Mouse (Mus musculus): ENCODE results near the gene Psmc2. TPM values are rescaled to one million over a fixed set of nuclear protein-coding genes. Genes with fewer than 3 reads are reported as not detected.

Gene Psmc2
- polyA plus RNA-seq, 1 experiment: 27.2 TPM

GRCm38 (mm10) chr5:21784161-21785052 lies 676 bp upstream of the Psmc2 start:
- H3K27ac ChIP-seq (ENCODE audit: control insufficient read depth, insufficient read depth, low read length): peak overlapping the region; percentile 25; the same call in 1 of the 2 replicates
- H3K4me3 ChIP-seq (ENCODE audit: control insufficient read depth, insufficient read depth, low read length): peak overlapping the region; percentile 76
- peaks cover 33% of the 10 kb centered on the region for H3K36me3 ChIP-seq (ENCODE audit: control insufficient read depth, insufficient read depth, low read length)
- TF ChIP-seq POLR2A (IDR thresholded peaks at IDR 0.05; ENCODE audit: control insufficient read depth, extremely low read depth, insufficient read depth, low read length, poor library complexity): no peak
- no peak for TF ChIP-seq CTCF (IDR thresholded peaks at IDR 0.05; ENCODE audit: borderline replicate concordance, control insufficient read depth, extremely low read depth, insufficient read depth, low read length, poor library complexity)
- H3K4me1 ChIP-seq (replicated peaks; ENCODE audit: control insufficient read depth, insufficient read depth, low read length): peaks cover 5% of the 10 kb centered on the region; the same call in 1 of the 2 replicates
- no peaks in the 10 kb centered on the region for H3K27me3 ChIP-seq (ENCODE audit: control insufficient read depth, insufficient read depth, low read length)
- WGBS: under 1% methylated on average over 51 of the region's 51 CpGs
- DNase-seq: peak; percentile 65

DNA sequence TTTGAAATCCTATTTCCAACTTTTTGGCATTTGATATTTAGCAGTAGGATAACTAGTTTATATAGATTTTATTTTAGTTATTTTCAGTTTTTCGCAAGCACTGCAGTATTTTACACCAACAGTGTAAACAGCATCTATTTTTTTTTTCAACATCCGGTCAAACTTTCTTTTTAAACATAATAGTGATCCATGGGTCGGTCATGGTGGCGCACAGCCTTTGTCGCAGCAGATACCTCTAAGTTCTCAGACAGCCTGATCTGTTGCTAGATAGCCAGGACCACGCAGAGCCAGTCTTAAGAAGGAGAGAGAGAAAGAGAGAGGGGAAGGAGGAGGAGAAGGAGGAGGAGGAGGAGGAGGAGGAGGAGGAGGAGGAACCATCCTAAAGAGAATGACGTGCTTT lies 693 bp downstream of the Psmc2 start:
- WGBS: 84% methylated on average over 7 of the region's 7 CpGs
- H3K27ac ChIP-seq (ENCODE audit: control insufficient read depth, insufficient read depth, low read length): no peak overlapping the region
- H3K4me3 ChIP-seq (ENCODE audit: control insufficient read depth, insufficient read depth, low read length): no peak overlapping the region
- peaks cover 21% of the 10 kb centered on the region for H3K36me3 ChIP-seq (ENCODE audit: control insufficient read depth, insufficient read depth, low read length)
- H3K27me3 ChIP-seq (ENCODE audit: control insufficient read depth, insufficient read depth, low read length): no peaks in the 10 kb centered on the region
- no peak for DNase-seq
- TF ChIP-seq POLR2A (IDR thresholded peaks at IDR 0.05; ENCODE audit: control insufficient read depth, extremely low read depth, insufficient read depth, low read length, poor library complexity) (no peak), CTCF (IDR thresholded peaks at IDR 0.05; ENCODE audit: borderline replicate concordance, control insufficient read depth, extremely low read depth, insufficient read depth, low read length, poor library complexity) (no peak)
- H3K4me1 ChIP-seq (replicated peaks; ENCODE audit: control insufficient read depth, insufficient read depth, low read length): peaks cover 5% of the 10 kb centered on the region; the same call in 1 of the 2 replicates

GRCm38 (mm10) chr5:21786258-21787185 lies 1.4 kb downstream of the Psmc2 start:
- Histone ChIP-seq H3K4me3 (ENCODE audit: control insufficient read depth, insufficient read depth, low read length) (peak overlapping the region; percentile 86), H3K36me3 (ENCODE audit: control insufficient read depth, insufficient read depth, low read length) (peaks cover 13% of the 10 kb centered on the region), H3K27ac (ENCODE audit: control insufficient read depth, insufficient read depth, low read length) (peak overlapping the region; percentile 57; the same call in 1 of the 2 replicates), H3K4me1 (replicated peaks; ENCODE audit: control insufficient read depth, insufficient read depth, low read length) (peaks cover 5% of the 10 kb centered on the region; the same call in 1 of the 2 replicates), H3K27me3 (ENCODE audit: control insufficient read depth, insufficient read depth, low read length) (no peaks in the 10 kb centered on the region)
- 1% methylated on average over 51 of the region's 51 CpGs for WGBS
- peak; percentile 92 for DNase-seq
- TF ChIP-seq CTCF (IDR thresholded peaks at IDR 0.05; ENCODE audit: borderline replicate concordance, control insufficient read depth, extremely low read depth, insufficient read depth, low read length, poor library complexity) (peak; percentile 48; the same call in 1 of the 2 replicates), POLR2A (IDR thresholded peaks at IDR 0.05; ENCODE audit: control insufficient read depth, extremely low read depth, insufficient read depth, low read length, poor library complexity) (no peak; the same call in 1 of the 2 replicates)

DNA sequence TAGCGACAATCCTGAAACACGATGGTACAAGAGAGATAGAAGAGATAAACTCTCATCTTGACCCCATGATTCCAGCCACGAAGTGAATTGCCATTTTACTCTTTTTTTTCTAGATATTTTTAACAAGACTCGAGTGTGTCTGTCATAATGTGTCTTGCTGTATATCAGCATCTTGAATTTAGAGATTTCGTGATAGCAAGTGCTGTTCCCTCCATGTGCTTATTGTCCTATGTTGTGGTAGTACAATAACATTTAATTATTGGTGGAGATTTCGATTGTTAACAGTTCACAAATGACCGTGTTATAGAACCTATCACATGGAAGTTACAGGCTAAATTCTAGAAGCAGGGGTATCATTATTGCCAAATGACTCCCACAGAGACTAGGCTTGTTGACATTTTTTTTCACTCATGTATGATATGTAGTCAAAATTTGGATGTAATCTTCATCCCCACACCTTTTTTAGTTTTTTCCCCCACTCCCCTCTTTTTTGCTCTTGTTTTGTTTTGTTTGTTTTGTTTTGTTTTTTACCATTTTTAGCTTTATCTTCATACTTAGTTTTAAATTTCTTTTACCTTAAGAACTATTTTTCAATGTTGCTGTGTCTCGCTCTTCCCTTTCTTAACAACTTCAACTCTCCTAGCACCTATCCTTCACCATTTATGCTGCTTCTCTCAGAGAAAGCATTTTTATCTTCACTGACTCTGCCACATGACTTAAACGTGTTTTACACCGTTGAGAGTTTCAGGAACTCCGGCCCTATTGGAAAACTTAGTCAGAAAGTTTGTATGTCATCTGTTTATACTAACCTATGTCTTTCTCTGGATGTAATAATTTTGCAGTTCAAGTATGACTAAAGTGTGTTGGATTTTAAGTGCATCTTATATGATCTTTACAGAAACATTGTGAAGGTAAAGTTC lies 2.4 kb downstream of the Psmc2 start:
- H3K36me3 ChIP-seq (ENCODE audit: control insufficient read depth, insufficient read depth, low read length): peaks cover 4% of the 10 kb centered on the region
- no peak for TF ChIP-seq CTCF (IDR thresholded peaks at IDR 0.05; ENCODE audit: borderline replicate concordance, control insufficient read depth, extremely low read depth, insufficient read depth, low read length, poor library complexity)
- TF ChIP-seq POLR2A (IDR thresholded peaks at IDR 0.05; ENCODE audit: control insufficient read depth, extremely low read depth, insufficient read depth, low read length, poor library complexity): no peak
- peak overlapping the region; percentile 86 for H3K4me3 ChIP-seq (ENCODE audit: control insufficient read depth, insufficient read depth, low read length)
- H3K27ac ChIP-seq (ENCODE audit: control insufficient read depth, insufficient read depth, low read length): no peak overlapping the region
- no peaks in the 10 kb centered on the region for H3K27me3 ChIP-seq (ENCODE audit: control insufficient read depth, insufficient read depth, low read length)
- H3K4me1 ChIP-seq (replicated peaks; ENCODE audit: control insufficient read depth, insufficient read depth, low read length): peaks cover 5% of the 10 kb centered on the region; the same call in 1 of the 2 replicates
- DNase-seq: no peak
- WGBS: 36% methylated on average over 11 of the region's 11 CpGs

DNA sequence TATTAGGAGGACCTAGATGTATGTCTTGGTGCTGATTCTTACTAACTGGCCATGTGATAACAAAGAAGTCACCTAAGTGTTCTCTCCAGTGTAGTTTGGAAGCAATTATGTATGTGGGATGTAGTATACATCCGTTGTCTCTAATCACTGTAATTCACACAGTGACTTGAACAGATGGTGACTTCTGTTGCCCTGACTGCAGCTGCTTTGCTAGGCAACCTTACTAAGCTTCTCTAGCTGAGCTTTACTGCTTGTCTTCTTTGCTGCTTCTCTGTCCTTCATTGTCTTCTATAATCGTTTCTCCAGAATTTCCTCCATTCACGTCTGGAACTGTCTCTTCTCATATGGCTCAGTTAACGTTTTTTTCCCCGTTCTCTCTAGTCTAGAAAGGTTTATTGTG lies 4.0 kb downstream of the Psmc2 start:
- TF ChIP-seq POLR2A (IDR thresholded peaks at IDR 0.05; ENCODE audit: control insufficient read depth, extremely low read depth, insufficient read depth, low read length, poor library complexity) (no peak), CTCF (IDR thresholded peaks at IDR 0.05; ENCODE audit: borderline replicate concordance, control insufficient read depth, extremely low read depth, insufficient read depth, low read length, poor library complexity) (no peak)
- H3K27ac ChIP-seq (ENCODE audit: control insufficient read depth, insufficient read depth, low read length): no peak overlapping the region
- WGBS: 87% methylated on average over 5 of the region's 5 CpGs
- no peaks in the 10 kb centered on the region for H3K27me3 ChIP-seq (ENCODE audit: control insufficient read depth, insufficient read depth, low read length)
- no peak overlapping the region for H3K4me3 ChIP-seq (ENCODE audit: control insufficient read depth, insufficient read depth, low read length)
- DNase-seq: no peak
- H3K4me1 ChIP-seq (replicated peaks; ENCODE audit: control insufficient read depth, insufficient read depth, low read length): peaks cover 4% of the 10 kb centered on the region; the same call in 1 of the 2 replicates
- H3K36me3 ChIP-seq (ENCODE audit: control insufficient read depth, insufficient read depth, low read length): no peaks in the 10 kb centered on the region
